Mouse (Mus musculus): ENCODE data around the gene Gja3.

DNA sequence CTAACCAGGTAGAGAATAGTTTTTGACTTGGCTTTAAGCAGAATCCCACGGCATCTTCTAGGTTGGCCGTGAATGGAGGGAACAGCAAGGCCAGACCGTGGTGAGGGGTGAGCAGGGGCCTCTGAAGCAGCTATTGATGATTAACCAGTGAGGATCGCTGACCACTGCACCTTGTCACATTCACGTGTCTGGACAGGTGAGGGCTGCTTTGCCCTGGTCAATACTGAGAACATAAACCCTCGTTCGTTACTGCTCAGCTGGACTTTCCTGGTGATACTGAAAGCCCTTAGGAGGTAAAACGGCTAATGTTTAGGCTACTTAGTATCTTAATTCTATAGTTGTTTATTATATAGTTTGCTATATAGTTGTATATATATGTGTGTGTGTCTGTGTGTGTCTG lies 49.2 kb upstream of the Gja3 start:
- TF ChIP-seq POLR2A (IDR thresholded peaks at IDR 0.05; ENCODE audit: insufficient read depth, low read depth, low read length) (no peak), CTCF (IDR thresholded peaks at IDR 0.05) (no peak)

Data from heart, adult 2 months (tissue).